Mouse (Mus musculus): ENCODE measurements around the gene AF067063. TPM values are rescaled to one million over a fixed set of nuclear protein-coding genes. Genes with fewer than 3 reads are reported as not detected.
"Not testable (repeated sequence)": the region's sequence is repeated elsewhere in the genome, so short reads cannot be mapped to it uniquely, and the experiment has no call there.

The AF067063 gene
- polyA plus RNA-seq (2015; fragmentation: Nextera tagmentation; extraction: Ambion mirVana): not detected in 2 replicates

DNA sequence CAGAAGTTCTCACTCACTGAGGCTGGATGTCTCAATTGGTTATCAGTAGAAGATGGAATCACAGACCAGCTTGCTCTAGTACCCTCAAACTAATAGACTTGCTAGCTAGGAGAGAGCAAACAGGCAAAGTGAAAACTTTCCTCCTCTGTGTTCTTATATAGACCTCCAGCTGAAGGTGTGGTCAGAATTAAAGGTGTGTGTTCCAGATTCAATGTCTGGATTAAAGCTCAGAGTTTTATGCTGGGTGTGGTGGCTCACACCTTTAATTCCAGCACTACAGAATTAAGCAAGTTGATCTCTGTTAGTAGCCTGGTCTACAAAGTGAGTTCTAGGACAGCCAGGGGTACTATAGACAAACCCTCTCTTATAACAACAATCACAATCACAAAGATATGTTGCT, at the start of gene AF067063:
Gene AF067063, minus strand, starts transcription at position 101 of the 400 bp plus-strand sequence.
- not testable (repeated sequence) for H3K4me2 ChIP-seq (ENCODE audit: low read depth, low read length); H3K36me3 ChIP-seq (ENCODE audit: control insufficient read depth, insufficient read depth, low read length); H3K27ac ChIP-seq (ENCODE audit: low read length); H3K4me1 ChIP-seq (replicated peaks; ENCODE audit: control insufficient read depth, insufficient read depth, low read length); ATAC-seq (ENCODE audit: low read depth); H3K27me3 ChIP-seq (ENCODE audit: control insufficient read depth, insufficient read depth, low read depth, low read length); H3K4me3 ChIP-seq (ENCODE audit: low read length); H3K9me3 ChIP-seq (ENCODE audit: control insufficient read depth, low read length); H3K9ac ChIP-seq (ENCODE audit: low read length)

GRCm38 (mm10) chr13:119864395-119864999, 34.5 kb upstream of the AF067063 start:
- not testable (repeated sequence) for H3K27ac ChIP-seq (ENCODE audit: low read length); H3K9ac ChIP-seq (ENCODE audit: low read length); ATAC-seq (ENCODE audit: low read depth); H3K4me2 ChIP-seq (ENCODE audit: low read depth, low read length); H3K9me3 ChIP-seq (ENCODE audit: control insufficient read depth, low read length); H3K27me3 ChIP-seq (ENCODE audit: control insufficient read depth, insufficient read depth, low read depth, low read length); H3K4me3 ChIP-seq (ENCODE audit: low read length); H3K36me3 ChIP-seq (ENCODE audit: control insufficient read depth, insufficient read depth, low read length); H3K4me1 ChIP-seq (replicated peaks; ENCODE audit: control insufficient read depth, insufficient read depth, low read length)
- WGBS: 55% methylated on average over 6 of the region's 7 CpGs

DNA sequence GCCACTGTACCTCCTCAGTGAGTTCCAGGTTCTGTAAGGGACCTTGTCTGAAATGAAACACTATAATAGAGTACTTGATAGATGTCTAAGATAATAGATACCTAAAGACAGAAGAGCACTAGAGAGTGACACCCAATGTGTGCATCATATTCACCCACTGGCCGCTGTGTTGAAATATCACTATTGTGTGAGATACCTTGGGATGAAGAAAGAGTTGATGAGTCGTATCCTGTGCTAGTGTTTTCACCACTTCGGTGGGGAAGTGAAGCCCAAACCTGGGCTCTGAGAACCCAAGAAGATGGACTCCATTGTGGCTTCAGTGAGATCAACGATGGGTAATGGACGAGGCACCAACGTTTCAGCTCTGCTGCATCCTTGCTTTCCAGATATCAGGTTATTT, 32.4 kb upstream of the AF067063 start:
- WGBS: no CpG with 5 or more reads among the region's 6 CpGs
- not testable (repeated sequence) for ATAC-seq (ENCODE audit: low read depth); H3K36me3 ChIP-seq (ENCODE audit: control insufficient read depth, insufficient read depth, low read length); H3K4me3 ChIP-seq (ENCODE audit: low read length); H3K4me2 ChIP-seq (ENCODE audit: low read depth, low read length); H3K27ac ChIP-seq (ENCODE audit: low read length); H3K27me3 ChIP-seq (ENCODE audit: control insufficient read depth, insufficient read depth, low read depth, low read length); H3K9me3 ChIP-seq (ENCODE audit: control insufficient read depth, low read length); H3K4me1 ChIP-seq (replicated peaks; ENCODE audit: control insufficient read depth, insufficient read depth, low read length); H3K9ac ChIP-seq (ENCODE audit: low read length)

DNA sequence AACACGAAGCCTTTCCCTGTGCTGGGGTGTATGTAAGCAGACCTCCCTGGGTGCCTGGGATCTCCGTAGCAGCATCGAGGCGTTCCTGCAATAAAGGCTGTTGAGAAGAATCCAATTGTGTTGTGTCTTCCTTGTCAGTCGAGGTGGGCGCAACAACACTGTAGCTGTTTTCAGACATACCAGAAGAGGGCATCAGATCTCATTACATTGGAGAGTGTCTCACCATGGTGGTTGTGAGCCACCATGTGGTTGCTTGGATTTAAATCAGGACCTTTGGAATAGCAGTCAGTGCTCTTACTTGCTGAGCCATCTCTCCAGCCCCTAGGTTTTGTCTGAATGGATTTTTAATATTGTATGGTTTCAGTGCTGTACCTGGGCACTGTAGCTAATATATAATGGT, 10.0 kb upstream of the AF067063 start:
- H3K4me2 ChIP-seq (ENCODE audit: low read depth, low read length); ATAC-seq (ENCODE audit: low read depth); H3K9me3 ChIP-seq (ENCODE audit: control insufficient read depth, low read length); H3K9ac ChIP-seq (ENCODE audit: low read length); H3K4me1 ChIP-seq (replicated peaks; ENCODE audit: control insufficient read depth, insufficient read depth, low read length); H3K4me3 ChIP-seq (ENCODE audit: low read length); H3K27ac ChIP-seq (ENCODE audit: low read length); H3K27me3 ChIP-seq (ENCODE audit: control insufficient read depth, insufficient read depth, low read depth, low read length); H3K36me3 ChIP-seq (ENCODE audit: control insufficient read depth, insufficient read depth, low read length): not testable (repeated sequence)
- WGBS: 17% methylated on average over 6 of the region's 6 CpGs

DNA sequence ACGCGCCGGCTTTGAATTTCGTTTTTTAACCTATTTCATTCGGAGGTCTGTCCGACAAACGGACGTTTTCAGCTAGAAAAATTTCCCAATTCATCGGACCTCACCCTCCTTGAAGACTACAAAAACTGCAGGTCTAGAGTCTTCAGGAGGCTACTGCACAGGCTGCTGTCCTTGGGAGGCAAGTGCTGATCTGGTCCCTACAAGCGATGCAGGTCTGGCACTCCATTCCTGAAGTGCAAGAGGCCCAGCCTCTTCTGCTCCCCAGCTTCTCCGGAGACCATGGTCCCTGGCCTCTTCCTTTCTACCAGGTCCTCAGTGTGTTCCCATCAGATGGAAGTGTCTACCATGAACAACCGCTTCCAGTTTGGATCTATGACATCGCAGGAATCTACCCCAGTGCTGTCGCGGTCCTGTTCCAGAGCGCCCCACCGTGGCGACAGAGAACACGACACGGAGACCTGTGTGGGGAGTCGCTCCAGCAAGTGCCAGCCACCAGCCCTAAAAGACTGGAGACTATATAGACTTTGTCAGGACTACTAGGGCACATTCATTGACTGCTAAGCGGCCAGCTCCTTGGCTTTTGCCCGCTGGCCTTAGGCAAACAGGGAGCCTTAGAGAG, 7.8 kb upstream of the AF067063 start:
- H3K4me3 ChIP-seq (ENCODE audit: low read length); H3K4me1 ChIP-seq (replicated peaks; ENCODE audit: control insufficient read depth, insufficient read depth, low read length); H3K27me3 ChIP-seq (ENCODE audit: control insufficient read depth, insufficient read depth, low read depth, low read length); H3K36me3 ChIP-seq (ENCODE audit: control insufficient read depth, insufficient read depth, low read length); H3K9ac ChIP-seq (ENCODE audit: low read length); H3K27ac ChIP-seq (ENCODE audit: low read length); H3K4me2 ChIP-seq (ENCODE audit: low read depth, low read length); H3K9me3 ChIP-seq (ENCODE audit: control insufficient read depth, low read length): not testable (repeated sequence)
- 4% methylated on average over 14 of the region's 23 CpGs for WGBS
- peak; percentile 22; the same call in 1 of the 2 replicates for ATAC-seq (ENCODE audit: low read depth)

DNA sequence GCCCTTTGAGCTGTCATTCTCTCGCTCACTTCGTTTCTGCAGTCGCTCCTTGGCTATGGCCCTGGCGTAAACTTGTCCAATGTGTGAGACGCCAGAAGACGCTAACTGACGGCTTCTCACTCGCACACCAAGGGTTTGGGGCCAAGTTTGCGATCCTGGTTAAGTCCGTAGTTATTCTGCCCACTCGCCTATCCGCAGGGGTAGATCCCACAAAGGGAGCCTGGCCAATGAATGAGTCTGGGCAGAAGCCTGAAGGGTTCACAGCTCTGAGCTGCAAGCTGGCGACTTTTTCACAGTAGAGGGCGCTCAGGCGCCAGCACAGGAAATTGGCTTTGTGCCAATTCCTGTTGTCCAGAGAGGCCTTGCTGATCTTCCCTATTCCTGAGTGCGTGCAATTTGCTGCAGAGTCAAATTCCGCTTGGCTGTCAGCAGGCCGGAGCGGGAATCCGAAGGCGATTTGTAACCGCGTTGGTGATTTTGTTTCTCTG, 6.4 kb upstream of the AF067063 start:
- H3K27me3 ChIP-seq (ENCODE audit: control insufficient read depth, insufficient read depth, low read depth, low read length); H3K27ac ChIP-seq (ENCODE audit: low read length); H3K36me3 ChIP-seq (ENCODE audit: control insufficient read depth, insufficient read depth, low read length); H3K4me1 ChIP-seq (replicated peaks; ENCODE audit: control insufficient read depth, insufficient read depth, low read length); H3K9ac ChIP-seq (ENCODE audit: low read length); H3K9me3 ChIP-seq (ENCODE audit: control insufficient read depth, low read length): not testable (repeated sequence)
- ATAC-seq (ENCODE audit: low read depth): peak; percentile 83
- H3K4me3 ChIP-seq (ENCODE audit: low read length): peak overlapping the region; percentile 32
- H3K4me2 ChIP-seq (ENCODE audit: low read depth, low read length): peak overlapping the region; percentile 45
- 9% methylated on average over 20 of the region's 23 CpGs for WGBS

DNA sequence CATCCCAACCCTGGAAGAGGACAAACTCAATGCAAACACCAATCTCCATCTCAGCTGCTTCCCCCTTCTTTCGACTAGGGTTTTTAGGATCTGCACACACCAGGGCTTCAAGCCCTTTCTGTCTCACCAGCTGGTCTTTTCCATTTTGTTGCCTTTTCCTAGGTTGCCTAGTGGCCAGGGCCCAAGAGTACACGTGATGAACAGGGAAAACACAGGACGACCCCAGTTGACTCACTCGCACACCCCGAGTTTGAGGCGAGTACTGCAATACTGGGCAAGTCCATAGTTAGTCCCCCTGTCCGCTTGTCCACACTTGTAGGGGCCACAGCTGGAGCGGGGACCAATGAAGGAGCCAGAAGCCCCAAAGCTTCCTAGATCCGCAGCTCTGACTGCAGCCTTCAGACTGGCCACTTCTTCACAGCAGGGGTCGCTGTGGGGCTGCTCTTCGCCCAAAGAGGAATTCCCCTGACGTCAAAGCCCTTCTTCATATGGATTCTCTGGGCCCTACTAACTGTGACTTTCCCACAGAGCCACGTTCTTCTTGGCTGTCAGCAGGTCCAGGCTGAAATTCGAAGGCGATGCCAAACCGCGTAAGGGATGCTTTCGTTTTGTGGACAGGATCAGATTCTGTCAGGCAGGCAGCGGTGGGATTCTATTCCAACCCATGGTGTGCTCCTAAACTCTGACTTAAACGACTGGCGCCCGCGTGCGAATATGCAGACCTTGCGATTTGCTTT, 5.5 kb upstream of the AF067063 start, which contains the start of gene D13Ertd608e:
Gene D13Ertd608e, plus strand, starts transcription at position 687 of the 737 bp plus-strand sequence.
- not testable (repeated sequence) for H3K27me3 ChIP-seq (ENCODE audit: control insufficient read depth, insufficient read depth, low read depth, low read length); H3K27ac ChIP-seq (ENCODE audit: low read length); H3K36me3 ChIP-seq (ENCODE audit: control insufficient read depth, insufficient read depth, low read length); H3K4me1 ChIP-seq (replicated peaks; ENCODE audit: control insufficient read depth, insufficient read depth, low read length); H3K9me3 ChIP-seq (ENCODE audit: control insufficient read depth, low read length); H3K9ac ChIP-seq (ENCODE audit: low read length)
- H3K4me2 ChIP-seq (ENCODE audit: low read depth, low read length): peak within 1 kb of the TSS; percentile 45
- WGBS: 16% methylated on average over 16 of the region's 25 CpGs
- peak; percentile 72 for ATAC-seq (ENCODE audit: low read depth)
- peak within 1 kb of the TSS; percentile 32 for H3K4me3 ChIP-seq (ENCODE audit: low read length)

DNA sequence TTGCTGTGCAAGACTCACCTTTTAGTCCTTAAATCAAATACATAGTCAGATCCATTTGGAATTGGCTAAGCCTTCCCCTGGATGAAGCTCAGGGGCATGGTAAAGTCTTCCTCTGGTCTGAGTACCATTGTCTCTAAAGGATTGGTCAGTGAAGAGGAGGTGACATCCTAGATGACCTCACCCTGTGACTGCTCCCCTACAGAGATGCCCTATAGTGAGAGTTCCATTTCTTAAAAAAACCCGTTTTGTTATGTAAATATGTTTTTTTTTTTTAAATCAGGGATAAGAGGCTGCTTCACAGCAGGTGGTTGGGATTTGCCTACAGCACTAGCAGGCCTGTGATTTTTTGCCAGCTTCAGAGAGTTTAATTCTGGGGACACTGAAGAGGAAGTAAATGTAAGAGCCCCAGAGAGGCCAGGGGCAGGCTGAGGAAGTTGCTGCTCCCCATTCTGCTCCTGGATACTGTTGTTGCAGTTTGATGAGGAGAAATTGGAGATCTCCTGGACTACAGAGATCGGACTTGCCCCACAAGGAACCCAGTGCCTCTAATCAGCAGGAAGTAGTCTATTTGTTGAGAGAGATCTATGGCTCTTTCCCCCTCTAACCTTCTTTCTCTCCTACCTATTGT, 12.3 kb downstream of the AF067063 start:
- no peaks in the 10 kb centered on the region for H3K27me3 ChIP-seq (ENCODE audit: control insufficient read depth, insufficient read depth, low read depth, low read length)
- H3K4me3 ChIP-seq (ENCODE audit: low read length): no peak overlapping the region
- H3K9ac ChIP-seq (ENCODE audit: low read length): no peak overlapping the region
- no peaks in the 10 kb centered on the region for H3K36me3 ChIP-seq (ENCODE audit: control insufficient read depth, insufficient read depth, low read length)
- 29% methylated on average over 2 of the region's 2 CpGs for WGBS
- no peak for ATAC-seq (ENCODE audit: low read depth)
- no peaks in the 10 kb centered on the region for H3K4me1 ChIP-seq (replicated peaks; ENCODE audit: control insufficient read depth, insufficient read depth, low read length)
- no peaks in the 10 kb centered on the region for H3K9me3 ChIP-seq (ENCODE audit: control insufficient read depth, low read length)
- no peak overlapping the region for H3K27ac ChIP-seq (ENCODE audit: low read length)
- no peak overlapping the region for H3K4me2 ChIP-seq (ENCODE audit: low read depth, low read length)

DNA sequence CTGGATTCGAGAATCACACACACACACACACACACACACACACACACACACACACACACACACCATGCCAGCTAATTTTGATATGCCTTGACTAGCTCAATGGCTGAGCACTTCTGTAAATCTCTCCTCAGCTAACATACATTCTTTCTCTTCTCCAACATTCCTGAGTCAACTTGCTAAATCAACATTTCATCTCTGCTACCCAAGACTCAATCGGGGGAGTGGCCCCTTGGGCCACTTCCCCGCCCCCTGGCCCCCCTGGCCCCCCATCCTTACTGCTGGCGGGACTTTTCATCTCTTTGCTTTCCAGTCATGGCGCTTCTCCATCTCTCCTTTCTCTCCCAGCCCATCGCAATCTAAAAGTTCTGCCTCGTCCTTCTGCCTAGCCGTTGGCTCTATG, 13.2 kb downstream of the AF067063 start:
- peak; percentile 67 for ATAC-seq (ENCODE audit: low read depth)

More for the DNA sequence above, 13.2 kb downstream of the AF067063 start:
- no peaks in the 10 kb centered on the region for H3K27me3 ChIP-seq (ENCODE audit: control insufficient read depth, insufficient read depth, low read depth, low read length)
- no peak overlapping the region for H3K4me2 ChIP-seq (ENCODE audit: low read depth, low read length)
- H3K27ac ChIP-seq (ENCODE audit: low read length): no peak overlapping the region
- H3K9ac ChIP-seq (ENCODE audit: low read length): no peak overlapping the region
- WGBS: 34% methylated on average over 7 of the region's 8 CpGs
- no peak overlapping the region for H3K4me3 ChIP-seq (ENCODE audit: low read length)
- H3K4me1 ChIP-seq (replicated peaks; ENCODE audit: control insufficient read depth, insufficient read depth, low read length): no peaks in the 10 kb centered on the region
- H3K9me3 ChIP-seq (ENCODE audit: control insufficient read depth, low read length): no peaks in the 10 kb centered on the region
- H3K36me3 ChIP-seq (ENCODE audit: control insufficient read depth, insufficient read depth, low read length): no peaks in the 10 kb centered on the region

All from lung, embryonic 16.5 days (tissue).